Mouse (Mus musculus) right cerebral cortex, postnatal 10 days (tissue): ENCODE measurements around the gene Fgd3.

Experiments
- DNase-seq, 2 experiments: peaks; one replicate each; pipeline ENCODE4 v3.0.0; 2021; ENCODE audit warnings: low spot score in 2 of 2

The Fgd3 gene

DNA sequence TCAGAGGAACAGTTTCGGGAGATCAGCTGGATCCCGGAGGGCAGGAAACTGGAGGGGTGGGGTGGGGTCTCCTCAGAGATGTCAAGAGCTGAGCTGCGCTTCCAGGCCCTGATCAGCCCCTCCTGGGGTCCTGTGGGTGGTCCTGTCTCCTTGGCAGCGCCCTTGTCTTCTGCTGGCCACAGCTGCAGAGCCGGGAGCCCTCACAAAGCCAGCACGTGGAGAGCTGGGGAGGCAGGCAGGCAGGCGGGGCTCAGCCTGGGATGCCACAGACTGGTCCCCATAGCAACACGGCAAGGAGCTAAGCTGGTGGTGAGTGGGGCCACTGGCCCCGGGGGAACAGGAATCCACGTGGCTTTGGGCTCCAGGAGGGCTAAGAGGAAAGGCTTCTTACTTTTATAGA lies at the start of gene Fgd3:
Gene Fgd3 (minus strand): TSS at position 272 of the 400 bp plus-strand sequence.
- peak; percentile 85 to 90 for DNase-seq

GRCm38 (mm10) chr13:49369404-49369803 lies 49.3 kb upstream of the Fgd3 start:
- DNase-seq = no peak

GRCm38 (mm10) chr13:49367657-49368440 lies 47.7 kb upstream of the Fgd3 start:
- no peak for DNase-seq

- DNase-seq = no peak
Observed at GRCm38 (mm10) chr13:49364716-49365115, 44.6 kb upstream of the Fgd3 start.

GRCm38 (mm10) chr13:49362804-49363203 lies 42.7 kb upstream of the Fgd3 start:
- peak; percentile 63 to 65 for DNase-seq

GRCm38 (mm10) chr13:49362364-49362763 lies 42.3 kb upstream of the Fgd3 start:
- no peak for DNase-seq

DNA sequence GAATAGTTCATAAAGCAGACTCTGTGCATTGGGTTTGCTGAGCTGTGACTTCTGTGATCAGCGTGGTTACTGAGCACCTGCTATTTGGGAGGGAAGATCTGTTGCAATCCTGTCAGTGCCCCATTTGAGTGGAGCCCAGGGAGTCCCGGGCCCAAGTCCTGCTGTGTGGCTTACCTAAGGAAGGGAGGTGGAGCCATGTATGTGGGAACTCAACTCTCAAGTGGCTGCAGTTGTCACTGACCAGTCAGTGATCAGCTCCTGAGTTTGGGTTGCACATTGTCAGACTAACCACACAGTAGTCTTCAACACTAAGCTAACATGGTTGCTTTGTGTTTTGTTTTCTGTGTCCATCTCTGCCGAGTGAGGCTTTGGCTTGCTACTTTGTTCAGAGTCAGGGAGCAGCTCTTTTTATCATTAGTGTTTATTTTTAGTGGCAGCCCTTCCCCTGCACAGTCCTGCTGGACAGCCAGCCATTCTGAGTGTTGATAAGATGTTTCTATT lies 40.8 kb upstream of the Fgd3 start:
- no peak for DNase-seq

DNA sequence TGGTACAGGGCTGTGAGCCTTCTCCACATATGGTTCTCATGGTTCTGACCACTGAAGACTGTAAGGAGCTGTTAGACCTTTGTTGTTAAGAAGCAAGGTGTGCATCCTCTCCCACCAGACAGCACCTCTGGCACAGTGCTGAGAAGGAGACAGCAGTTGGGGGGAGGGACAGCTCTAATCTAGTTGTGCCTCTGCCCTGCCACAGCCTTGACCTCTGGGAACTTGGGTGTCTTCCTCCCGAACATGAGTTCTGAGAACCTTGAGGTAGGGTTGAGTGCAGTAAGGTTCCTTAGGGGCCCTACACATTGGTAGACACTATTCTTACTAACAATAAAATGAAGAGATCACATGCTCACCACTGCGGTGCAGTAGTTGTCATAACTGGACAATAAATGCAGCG lies 38.1 kb upstream of the Fgd3 start:
- no peak for DNase-seq

- no peak for DNase-seq
Observed at GRCm38 (mm10) chr13:49357367-49358026, 37.4 kb upstream of the Fgd3 start.

GRCm38 (mm10) chr13:49356090-49356489 lies 36.0 kb upstream of the Fgd3 start:
- DNase-seq = no peak

- DNase-seq = no peak
Observed at GRCm38 (mm10) chr13:49355461-49356061, 35.5 kb upstream of the Fgd3 start.

DNA sequence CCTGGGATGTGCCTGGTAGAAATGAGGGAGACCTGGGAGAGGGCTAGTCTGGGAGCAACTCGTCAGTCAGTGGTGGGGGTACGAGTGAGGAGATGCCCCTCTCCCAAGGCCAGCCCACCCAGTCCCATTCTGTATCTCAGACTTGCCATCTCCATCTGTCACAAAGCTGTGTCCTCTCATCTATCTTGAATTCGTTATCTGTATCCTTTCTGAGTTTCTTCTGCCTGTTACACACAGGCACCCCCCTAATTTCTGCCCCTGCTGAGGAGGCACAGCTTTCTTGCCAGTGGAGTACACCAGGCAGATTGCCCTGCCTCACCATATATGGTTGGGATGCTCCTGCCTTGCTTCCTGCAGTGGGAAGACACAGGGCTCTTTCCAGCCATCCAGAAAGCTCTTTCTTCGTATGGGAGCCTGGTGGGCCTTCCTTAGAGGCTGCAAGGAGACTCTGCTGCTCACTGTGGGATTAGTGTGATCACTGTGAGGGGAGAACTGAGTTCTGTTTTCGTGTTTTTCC lies 33.9 kb upstream of the Fgd3 start:
- DNase-seq = peak in 1 of 2 experiments; percentile 63

GRCm38 (mm10) chr13:49353422-49353821 lies 33.3 kb upstream of the Fgd3 start:
- DNase-seq = no peak

DNA sequence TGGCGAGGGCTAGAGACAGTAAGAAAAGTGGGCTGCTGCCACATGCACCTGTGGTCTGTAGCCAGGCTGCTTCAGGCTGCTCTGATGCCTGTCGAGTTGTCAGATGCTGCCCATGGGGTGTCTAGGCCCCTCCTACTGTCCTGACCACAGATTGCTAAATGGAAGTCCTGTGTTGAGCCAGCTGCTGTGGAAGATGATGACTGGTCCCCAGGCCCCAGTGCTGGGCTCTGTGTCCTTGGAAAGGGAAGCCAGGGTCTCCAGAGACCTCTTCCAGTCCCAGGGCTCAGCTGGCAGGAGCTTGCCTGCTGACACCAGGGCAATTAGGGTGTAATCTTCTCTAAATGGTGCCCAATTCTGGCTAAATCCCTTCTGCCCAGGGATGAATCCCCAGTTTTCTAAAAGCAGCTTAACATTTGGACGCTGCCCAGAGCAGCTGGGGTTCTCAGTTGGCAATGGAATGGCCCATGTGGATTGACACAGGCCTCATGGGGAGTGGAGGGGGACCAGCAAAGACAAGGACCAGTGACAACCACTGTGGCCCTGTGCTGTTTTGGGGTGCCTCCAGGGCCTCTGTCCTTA lies 32.6 kb upstream of the Fgd3 start:
- DNase-seq = peak in 1 of 2 experiments; percentile 61

DNA sequence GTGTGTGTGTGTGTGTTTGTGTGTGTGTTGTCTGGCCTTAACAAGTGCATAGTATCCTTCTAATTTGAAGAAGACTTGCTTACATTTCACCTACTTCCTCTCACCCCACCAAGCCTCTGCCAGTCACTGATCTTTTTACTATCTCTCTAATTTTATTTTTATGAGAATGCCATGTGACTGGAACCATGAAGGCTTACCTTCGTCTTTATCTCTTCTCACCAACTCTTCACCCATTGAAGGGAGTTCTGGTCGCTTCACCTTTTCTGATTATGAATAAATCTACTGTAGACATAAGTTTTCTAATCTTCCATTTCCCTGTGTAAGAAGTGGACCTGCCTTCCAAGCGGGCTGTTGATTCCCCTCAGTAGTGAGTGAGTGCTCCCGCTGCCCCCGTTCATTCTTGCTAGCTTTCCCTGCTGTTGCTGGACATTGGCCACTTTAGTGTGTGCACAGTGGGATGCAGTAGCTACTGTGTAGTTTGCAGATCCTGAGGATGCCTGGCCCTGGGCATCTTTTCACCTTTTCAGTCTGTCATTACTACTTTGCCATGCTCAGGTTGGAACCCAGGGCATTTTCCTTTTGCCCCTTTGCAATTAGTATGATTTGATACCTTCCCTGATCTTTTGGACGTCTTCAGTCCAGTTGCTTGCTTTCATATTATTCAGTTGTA lies 29.9 kb upstream of the Fgd3 start:
- no peak for DNase-seq

DNA sequence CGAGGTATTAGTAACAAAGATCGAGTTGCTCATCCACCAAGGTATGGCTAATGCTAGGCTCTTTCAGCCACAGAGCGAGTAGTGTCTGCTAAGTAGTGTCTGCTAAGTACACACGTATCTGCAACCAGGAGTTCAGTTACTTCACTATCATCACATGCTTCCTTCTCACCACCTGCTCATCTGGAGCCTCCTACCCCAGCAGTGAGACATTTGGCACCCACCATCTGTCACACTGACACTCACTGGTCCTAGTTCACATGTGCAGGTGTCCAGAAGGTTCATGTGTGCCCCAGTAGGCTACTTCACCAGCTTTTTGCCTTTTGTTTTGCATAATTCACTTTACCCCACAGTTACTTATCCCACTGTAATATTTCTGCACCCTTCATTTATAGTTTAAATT lies 29.2 kb upstream of the Fgd3 start:
- DNase-seq = no peak

GRCm38 (mm10) chr13:49348522-49348921 lies 28.4 kb upstream of the Fgd3 start:
- DNase-seq = no peak

DNA sequence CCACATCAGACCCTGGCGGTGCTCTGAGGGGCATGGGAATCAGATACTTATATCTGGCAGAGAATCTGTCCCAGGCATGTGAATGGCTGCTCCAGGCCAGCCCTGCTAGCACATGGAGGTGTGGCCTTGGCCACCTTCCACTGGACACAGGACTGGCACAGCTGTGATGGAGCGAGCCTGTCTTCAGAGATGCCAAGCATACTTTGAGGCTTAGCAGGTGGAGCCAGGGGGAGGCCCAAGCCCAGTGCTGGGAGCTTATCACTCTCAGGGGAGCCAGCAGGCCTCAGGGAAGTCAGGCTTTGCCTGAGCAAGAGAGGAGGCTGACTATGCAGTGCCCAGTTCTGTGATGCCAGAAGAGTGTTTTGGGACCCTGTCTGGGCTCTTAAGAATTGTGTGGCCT lies 25.4 kb upstream of the Fgd3 start:
- no peak for DNase-seq

DNA sequence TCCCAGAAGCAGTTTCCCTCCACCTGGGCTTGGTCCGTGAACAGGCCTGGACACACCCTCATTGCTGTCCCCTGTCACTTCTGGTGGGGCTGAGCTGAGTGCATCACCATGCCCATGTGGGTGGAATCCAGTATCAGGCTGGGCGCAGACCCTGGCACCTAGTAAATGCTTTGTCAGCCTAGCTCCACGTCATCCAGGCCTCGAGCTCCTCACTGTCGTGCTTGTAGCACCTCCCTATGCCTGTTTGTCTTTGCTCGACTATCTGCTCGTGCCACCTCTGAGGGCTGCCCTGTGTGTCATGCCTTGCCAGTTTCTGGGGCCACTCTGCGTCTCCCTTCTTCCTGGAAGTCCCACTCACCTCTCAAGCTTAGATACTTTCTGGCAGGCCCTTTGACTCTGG lies 24.5 kb upstream of the Fgd3 start:
- DNase-seq = no peak

GRCm38 (mm10) chr13:49342723-49343100 lies 22.6 kb upstream of the Fgd3 start:
- no peak for DNase-seq
